Mouse (Mus musculus): ENCODE measurements at regions not wholly inside any gene's neighbourhood (a gene's known extent, or its start where the extent isn't known, plus 50 kb on each side); places are given as distances from the start of the nearest gene placed in this dataset.

GRCm38 (mm10) chr3:131983292-131983691, 101.8 kb upstream of the Dkk2 start:
- Histone ChIP-seq H3K27me3 (ENCODE audit: control insufficient read depth, insufficient read depth, insufficient read length) (no peaks in the 10 kb centered on the region), H3K79me2 (ENCODE audit: control insufficient read depth, insufficient read depth) (no peaks in the 10 kb centered on the region), H3ac (ENCODE audit: control insufficient read depth, insufficient read length) (no peak overlapping the region), H3K4me2 (ENCODE audit: low read depth) (no peak overlapping the region), H3K4me3 (no peak overlapping the region), H3K36me3 (ENCODE audit: control insufficient read depth, insufficient read depth) (no peaks in the 10 kb centered on the region)
- no peak for TF ChIP-seq TCF3 (IDR thresholded peaks at IDR 0.05; ENCODE audit: insufficient read length, low read depth)
- TF ChIP-seq MAX (IDR thresholded peaks at IDR 0.05; ENCODE audit: low read depth), result no peak
- no peak for TF ChIP-seq USF1 (IDR thresholded peaks at IDR 0.05; ENCODE audit: low read depth)
- no peak for TF ChIP-seq POLR2AphosphoS2 (IDR thresholded peaks at IDR 0.05; ENCODE audit: insufficient read length, low read depth)
- TF ChIP-seq MYOD1 (IDR thresholded peaks at IDR 0.05; ENCODE audit: control insufficient read depth in 1 of 3, insufficient read length in 2 of 3, low read depth in 2 of 3), result no peak
- no peak for TF ChIP-seq SRF (IDR thresholded peaks at IDR 0.05; ENCODE audit: control insufficient read depth, insufficient read length, low read depth)
- no peak for TF ChIP-seq CEBPB (IDR thresholded peaks at IDR 0.05; ENCODE audit: insufficient read depth, poor library complexity, severe bottlenecking)
- no peak for TF ChIP-seq REST (IDR thresholded peaks at IDR 0.05; ENCODE audit: insufficient read depth, insufficient read length)
- TF ChIP-seq TCF12 (IDR thresholded peaks at IDR 0.05; ENCODE audit: insufficient read depth, poor library complexity, severe bottlenecking), result no peak
- no peak for TF ChIP-seq MYOG (IDR thresholded peaks at IDR 0.05; ENCODE audit: control insufficient read depth in 1 of 3, insufficient read depth in 1 of 3, insufficient read length in 2 of 3, low read depth in 2 of 3)
- TF ChIP-seq E2F4 (IDR thresholded peaks at IDR 0.05; ENCODE audit: insufficient read depth), result no peak
- no peak for TF ChIP-seq POLR2A (IDR thresholded peaks at IDR 0.05; ENCODE audit: insufficient read length, low read depth)

- no peak overlapping the region for H3K4me2 ChIP-seq (ENCODE audit: low read depth)
- H3K79me2 ChIP-seq (ENCODE audit: control insufficient read depth, insufficient read depth), result no peaks in the 10 kb centered on the region
- H3K4me3 ChIP-seq, result no peak overlapping the region
- TF ChIP-seq MYOD1 (IDR thresholded peaks at IDR 0.05; ENCODE audit: control insufficient read depth in 1 of 3, insufficient read length in 2 of 3, low read depth in 2 of 3), result no peak
- TF ChIP-seq USF1 (IDR thresholded peaks at IDR 0.05; ENCODE audit: low read depth), result no peak
- TF ChIP-seq MAX (IDR thresholded peaks at IDR 0.05; ENCODE audit: low read depth), result no peak
- TF ChIP-seq CEBPB (IDR thresholded peaks at IDR 0.05; ENCODE audit: insufficient read depth, poor library complexity, severe bottlenecking), result no peak
- TF ChIP-seq POLR2AphosphoS2 (IDR thresholded peaks at IDR 0.05; ENCODE audit: insufficient read length, low read depth), result no peak
- TF ChIP-seq REST (IDR thresholded peaks at IDR 0.05; ENCODE audit: insufficient read depth, insufficient read length), result no peak
- no peak for TF ChIP-seq E2F4 (IDR thresholded peaks at IDR 0.05; ENCODE audit: insufficient read depth)
- TF ChIP-seq TCF12 (IDR thresholded peaks at IDR 0.05; ENCODE audit: insufficient read depth, poor library complexity, severe bottlenecking), result no peak
- no peak overlapping the region for H3ac ChIP-seq (ENCODE audit: control insufficient read depth, insufficient read length)
- no peaks in the 10 kb centered on the region for H3K36me3 ChIP-seq (ENCODE audit: control insufficient read depth, insufficient read depth)
- H3K27me3 ChIP-seq (ENCODE audit: control insufficient read depth, insufficient read depth, insufficient read length), result no peaks in the 10 kb centered on the region
Measured at GRCm38 (mm10) chr3:131998838-131999613, 86.1 kb upstream of the Dkk2 start.

- Histone ChIP-seq H3ac (ENCODE audit: control insufficient read depth, insufficient read length) (no peak overlapping the region), H3K4me2 (ENCODE audit: low read depth) (no peak overlapping the region), H3K36me3 (ENCODE audit: control insufficient read depth, insufficient read depth) (no peaks in the 10 kb centered on the region), H3K4me3 (no peak overlapping the region), H3K27me3 (ENCODE audit: control insufficient read depth, insufficient read depth, insufficient read length) (no peaks in the 10 kb centered on the region), H3K79me2 (ENCODE audit: control insufficient read depth, insufficient read depth) (no peaks in the 10 kb centered on the region)
- no peak for TF ChIP-seq TCF3 (IDR thresholded peaks at IDR 0.05; ENCODE audit: insufficient read length, low read depth)
- no peak for TF ChIP-seq E2F4 (IDR thresholded peaks at IDR 0.05; ENCODE audit: insufficient read depth)
- no peak for TF ChIP-seq CEBPB (IDR thresholded peaks at IDR 0.05; ENCODE audit: insufficient read depth, poor library complexity, severe bottlenecking)
Measured at GRCm38 (mm10) chr3:132006191-132006590, 78.9 kb upstream of the Dkk2 start.

GRCm38 (mm10) chr3:132006912-132007311, 78.2 kb upstream of the Dkk2 start:
- Histone ChIP-seq H3ac (ENCODE audit: control insufficient read depth, insufficient read length) (no peak overlapping the region), H3K79me2 (ENCODE audit: control insufficient read depth, insufficient read depth) (no peaks in the 10 kb centered on the region), H3K36me3 (ENCODE audit: control insufficient read depth, insufficient read depth) (no peaks in the 10 kb centered on the region), H3K4me3 (no peak overlapping the region), H3K27me3 (ENCODE audit: control insufficient read depth, insufficient read depth, insufficient read length) (no peaks in the 10 kb centered on the region), H3K4me2 (ENCODE audit: low read depth) (no peak overlapping the region)
- TF ChIP-seq TCF12 (IDR thresholded peaks at IDR 0.05; ENCODE audit: insufficient read depth, poor library complexity, severe bottlenecking), result no peak
- TF ChIP-seq USF1 (IDR thresholded peaks at IDR 0.05; ENCODE audit: low read depth), result no peak

GRCm38 (mm10) chr3:132007356-132007755, 77.7 kb upstream of the Dkk2 start:
- TF ChIP-seq SRF (IDR thresholded peaks at IDR 0.05; ENCODE audit: control insufficient read depth, insufficient read length, low read depth) (no peak), CEBPB (IDR thresholded peaks at IDR 0.05; ENCODE audit: insufficient read depth, poor library complexity, severe bottlenecking) (no peak), E2F4 (IDR thresholded peaks at IDR 0.05; ENCODE audit: insufficient read depth) (no peak), POLR2AphosphoS2 (IDR thresholded peaks at IDR 0.05; ENCODE audit: insufficient read length, low read depth) (no peak), MYOG (IDR thresholded peaks at IDR 0.05; ENCODE audit: control insufficient read depth in 1 of 3, insufficient read depth in 1 of 3, insufficient read length in 2 of 3, low read depth in 2 of 3) (no peak), POLR2A (IDR thresholded peaks at IDR 0.05; ENCODE audit: insufficient read length, low read depth) (no peak), REST (IDR thresholded peaks at IDR 0.05; ENCODE audit: insufficient read depth, insufficient read length) (no peak), USF1 (IDR thresholded peaks at IDR 0.05; ENCODE audit: low read depth) (no peak), TCF12 (IDR thresholded peaks at IDR 0.05; ENCODE audit: insufficient read depth, poor library complexity, severe bottlenecking) (no peak), MAX (IDR thresholded peaks at IDR 0.05; ENCODE audit: low read depth) (no peak), TCF3 (IDR thresholded peaks at IDR 0.05; ENCODE audit: insufficient read length, low read depth) (no peak), MYOD1 (IDR thresholded peaks at IDR 0.05; ENCODE audit: control insufficient read depth in 1 of 3, insufficient read length in 2 of 3, low read depth in 2 of 3) (no peak)
- Histone ChIP-seq H3K4me3 (no peak overlapping the region), H3K4me2 (ENCODE audit: low read depth) (no peak overlapping the region), H3K79me2 (ENCODE audit: control insufficient read depth, insufficient read depth) (no peaks in the 10 kb centered on the region), H3K27me3 (ENCODE audit: control insufficient read depth, insufficient read depth, insufficient read length) (no peaks in the 10 kb centered on the region), H3ac (ENCODE audit: control insufficient read depth, insufficient read length) (no peak overlapping the region), H3K36me3 (ENCODE audit: control insufficient read depth, insufficient read depth) (no peaks in the 10 kb centered on the region)
